Mouse (Mus musculus): ENCODE measurements at regions not wholly inside any gene's neighbourhood (a gene's known extent, or its start where the extent isn't known, plus 50 kb on each side); places are given as distances from the start of the nearest gene placed in this dataset.

GRCm38 (mm10) chr2:143419791-143420190 is 126.2 kb upstream of the Pcsk2 start:
- no peak for DNase-seq

- no peak for DNase-seq
Observed at GRCm38 (mm10) chr2:143450680-143451079, 95.3 kb upstream of the Pcsk2 start.

DNA sequence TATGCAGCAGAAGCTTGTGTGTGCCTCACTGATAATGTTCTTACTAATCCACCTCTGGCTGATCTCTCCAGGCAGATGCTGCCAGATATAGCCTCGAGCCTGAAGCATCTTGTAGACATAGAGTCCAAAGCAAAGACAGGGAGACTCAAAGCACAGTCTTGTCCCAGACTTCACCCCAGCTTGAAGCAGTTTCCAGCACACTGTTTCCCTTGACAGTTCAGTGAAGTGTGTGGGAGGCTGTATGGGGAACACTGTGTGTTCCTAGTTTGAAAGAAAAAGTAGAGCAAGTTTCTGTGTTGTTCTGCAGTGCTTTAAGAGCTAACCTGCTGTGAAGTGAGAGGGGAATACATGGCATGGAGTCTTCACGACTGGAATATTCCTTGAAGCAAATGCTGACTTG is 94.7 kb upstream of the Pcsk2 start:
- no peak for DNase-seq

- peak; percentile 55 for DNase-seq
Observed at GRCm38 (mm10) chr2:143451661-143452060, 94.3 kb upstream of the Pcsk2 start.

- no peak for DNase-seq
Observed at GRCm38 (mm10) chr2:143467936-143468335, 78.0 kb upstream of the Pcsk2 start.

DNA sequence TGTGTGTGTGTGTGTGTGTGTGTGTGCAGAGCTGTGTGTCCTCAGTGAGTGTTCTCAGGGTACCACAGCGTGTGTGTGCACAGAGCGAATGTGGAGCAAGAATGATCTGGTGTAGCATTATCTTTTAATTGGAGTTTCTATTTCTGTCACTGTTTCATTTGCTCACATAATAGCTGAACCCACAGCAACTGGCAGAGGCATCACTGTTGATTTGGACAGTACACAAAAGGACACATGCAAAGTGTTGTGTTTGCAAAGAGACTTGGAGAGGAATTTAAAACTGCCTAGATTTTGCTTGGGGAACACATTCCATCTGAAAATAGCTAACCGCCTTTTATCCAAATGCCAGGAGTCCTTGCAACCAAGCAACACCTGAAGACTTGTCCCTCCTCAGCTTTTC is 74.6 kb upstream of the Pcsk2 start:
- no peak for DNase-seq

DNA sequence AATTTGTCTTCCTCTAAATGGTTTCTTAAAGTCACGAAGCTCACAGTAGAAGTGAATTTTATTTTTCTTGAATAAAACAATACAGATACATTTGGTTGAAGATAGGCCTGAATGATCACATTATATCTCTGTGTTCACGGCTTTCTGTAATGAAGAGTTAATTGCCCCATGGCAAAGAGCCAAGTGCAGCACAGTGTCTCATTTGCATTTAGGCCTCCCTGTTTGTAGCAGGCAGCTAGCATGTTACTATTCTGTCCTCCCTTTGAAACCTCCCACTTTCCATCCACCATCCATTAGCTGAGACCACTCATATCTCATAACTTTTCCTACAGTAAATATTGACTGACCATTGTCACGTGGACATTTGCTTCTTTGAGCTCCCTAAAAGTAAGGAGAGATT is 55.1 kb upstream of the Pcsk2 start:
- no peak for DNase-seq

Measured in embryo, embryonic 11 days (tissue).